Mouse (Mus musculus) adipocyte (in vitro differentiated cells): ENCODE results near the gene Exph5.

Experiments
- DNase-seq: peaks from one replicate; pipeline ENCODE4 v3.0.0-alpha.2; 2016; ENCODE audit warnings: low spot score

Exph5 gene

DNA sequence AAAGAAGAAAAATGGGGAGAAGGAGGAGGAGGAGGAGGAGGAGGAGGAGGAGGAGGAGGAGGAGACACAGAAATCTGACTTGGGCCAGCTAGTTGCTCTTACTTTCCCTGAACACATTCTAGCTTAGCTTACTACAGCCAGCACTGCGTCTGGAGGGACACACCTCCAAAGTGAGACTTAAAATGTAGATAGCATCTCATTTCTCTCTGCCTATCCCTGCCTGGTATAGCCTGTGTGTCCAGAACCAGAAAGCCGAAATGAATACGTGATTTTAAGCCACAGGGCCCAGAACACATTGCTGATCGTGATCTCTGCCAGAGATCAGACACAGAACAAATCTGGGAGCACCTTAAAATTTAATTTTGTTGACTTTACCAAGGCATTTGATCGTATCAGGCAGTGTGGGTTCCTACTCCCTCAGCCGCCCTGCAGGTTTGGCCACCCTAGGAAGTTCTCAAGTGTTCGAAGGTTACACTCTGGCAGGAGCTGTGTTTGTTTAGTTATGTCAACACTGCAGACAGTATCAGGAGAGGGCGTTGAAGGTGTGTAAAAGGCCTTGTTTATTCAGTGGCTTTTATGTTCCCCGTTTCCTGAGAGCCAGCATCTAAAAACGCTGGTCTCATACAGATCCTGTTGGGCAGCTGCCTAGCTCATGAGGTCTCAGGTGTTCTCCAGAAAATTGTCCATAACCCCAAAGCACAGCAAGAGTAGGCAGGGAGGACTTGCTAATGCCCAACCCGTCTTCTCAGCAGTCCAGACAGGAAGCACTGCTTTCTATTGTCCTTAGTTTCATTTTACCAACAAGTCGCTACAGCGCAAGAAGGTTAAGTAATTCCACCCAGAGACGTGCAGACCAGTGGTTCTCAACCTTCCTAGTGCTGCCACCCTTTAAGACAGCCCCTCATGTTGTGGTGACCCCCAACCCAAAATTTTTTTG lies 55.0 kb downstream of the Exph5 start:
- no peak for DNase-seq

DNA sequence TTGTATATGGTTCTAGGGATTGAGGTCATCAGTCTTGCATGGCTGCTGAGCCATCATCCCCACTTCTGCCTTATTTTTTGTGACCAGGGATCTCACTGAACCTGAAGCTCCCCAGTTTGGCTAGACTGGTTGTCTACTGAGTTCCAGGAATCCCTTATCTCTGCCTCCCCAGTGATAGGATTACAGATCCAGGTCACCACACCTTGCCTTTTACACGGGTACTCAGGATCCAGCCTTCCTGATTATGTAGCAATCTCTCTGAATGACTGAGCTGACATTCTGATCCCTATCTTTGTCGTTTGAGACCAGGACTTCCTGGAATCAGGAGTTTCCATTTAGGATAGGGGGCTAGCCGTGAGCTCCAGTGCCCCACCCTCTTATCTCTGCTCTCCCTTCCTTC lies 69.9 kb downstream of the Exph5 start:
- no peak for DNase-seq

DNA sequence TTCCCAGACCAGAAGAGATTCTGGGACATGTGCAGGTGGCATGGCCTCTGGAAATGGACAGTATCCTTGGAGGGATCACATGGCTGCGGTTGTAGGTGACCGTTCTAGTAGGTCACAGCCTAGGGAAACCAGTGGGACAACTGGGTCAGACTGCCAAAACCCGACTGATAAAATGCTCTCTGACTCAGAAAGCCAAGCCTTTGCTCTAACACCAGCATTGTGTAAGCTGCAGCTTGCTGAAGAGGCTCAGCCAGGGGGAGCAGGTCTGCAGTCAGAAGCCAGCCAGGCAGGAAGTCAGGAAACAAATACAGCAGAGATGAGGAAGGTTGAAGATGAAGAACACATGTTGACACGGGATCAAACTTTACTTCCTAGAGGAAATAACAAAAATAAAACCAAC lies 74.4 kb downstream of the Exph5 start:
- DNase-seq, result peak; percentile 69

DNA sequence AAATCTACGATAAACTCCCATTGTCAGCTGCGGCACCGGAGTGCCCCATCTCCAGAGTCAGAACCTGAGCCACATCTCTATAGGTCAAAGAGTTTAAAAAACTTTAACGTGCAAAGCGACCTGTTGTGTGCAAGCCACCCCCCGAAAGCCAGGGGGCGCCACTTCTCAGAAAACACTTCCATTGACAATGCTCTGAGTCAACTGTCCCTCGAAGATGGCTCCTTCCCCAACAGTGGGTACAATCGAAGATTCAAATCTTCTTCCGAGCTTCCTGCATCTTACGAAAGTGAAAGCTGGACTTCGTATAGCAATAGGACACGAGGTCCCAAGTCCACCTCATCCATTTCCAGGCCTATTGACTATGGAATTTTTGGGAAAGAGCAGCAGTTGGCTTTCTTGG lies 75.3 kb downstream of the Exph5 start:
- no peak for DNase-seq

- DNase-seq, result no peak
These were observed 76.1 kb downstream of the Exph5 start for GRCm38 (mm10) chr9:53377597-53377996.

DNA sequence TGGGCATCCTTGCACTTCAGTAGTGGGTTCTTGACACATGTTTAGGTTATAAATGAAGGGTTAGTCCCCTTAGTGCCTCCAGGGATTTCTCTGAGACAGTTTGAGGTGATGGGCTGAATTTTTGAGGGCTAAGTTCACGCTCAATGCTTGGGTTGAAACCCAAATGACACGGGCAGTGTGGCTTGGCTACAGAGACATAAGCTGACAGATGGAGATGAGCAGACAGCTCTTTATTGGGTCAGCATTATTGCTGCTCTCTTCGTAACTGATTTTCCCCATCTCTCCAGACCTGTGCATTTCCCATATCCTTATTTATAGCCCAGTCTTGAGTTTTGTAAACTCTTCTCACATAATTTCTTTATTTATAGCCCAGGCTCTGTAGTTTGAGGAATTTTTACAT lies 76.7 kb downstream of the Exph5 start:
- DNase-seq, result no peak

DNA sequence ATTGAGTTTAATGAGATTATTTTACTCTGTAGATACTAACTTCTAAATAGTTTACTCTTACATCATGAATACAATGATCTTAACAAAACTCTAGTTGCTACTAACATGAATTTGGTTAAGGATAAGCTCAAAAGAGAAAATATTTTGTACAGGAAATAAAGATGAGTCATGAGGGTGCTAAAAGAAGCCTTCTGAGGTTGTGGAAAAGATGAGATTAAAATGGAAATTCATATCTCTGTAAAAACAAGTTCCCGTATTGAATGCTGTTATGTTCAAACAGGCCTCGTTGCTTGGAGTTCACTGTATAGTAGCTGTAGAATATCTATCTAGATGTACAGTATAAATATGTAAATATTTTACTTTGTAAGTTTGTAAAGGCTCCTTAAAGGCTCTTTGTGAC lies 79.1 kb downstream of the Exph5 start:
- DNase-seq, result no peak

GRCm38 (mm10) chr9:53381113-53381615 lies 79.7 kb downstream of the Exph5 start:
- no peak for DNase-seq

- peak; percentile 95 for DNase-seq
These were observed 82.7 kb downstream of the Exph5 start, which contains the start of gene Kdelc2 for GRCm38 (mm10) chr9:53383951-53384866. Kdelc2 (plus strand) TSS chr9:53384025.

GRCm38 (mm10) chr9:53384873-53385272 lies 83.4 kb downstream of the Exph5 start:
- DNase-seq, result no peak

DNA sequence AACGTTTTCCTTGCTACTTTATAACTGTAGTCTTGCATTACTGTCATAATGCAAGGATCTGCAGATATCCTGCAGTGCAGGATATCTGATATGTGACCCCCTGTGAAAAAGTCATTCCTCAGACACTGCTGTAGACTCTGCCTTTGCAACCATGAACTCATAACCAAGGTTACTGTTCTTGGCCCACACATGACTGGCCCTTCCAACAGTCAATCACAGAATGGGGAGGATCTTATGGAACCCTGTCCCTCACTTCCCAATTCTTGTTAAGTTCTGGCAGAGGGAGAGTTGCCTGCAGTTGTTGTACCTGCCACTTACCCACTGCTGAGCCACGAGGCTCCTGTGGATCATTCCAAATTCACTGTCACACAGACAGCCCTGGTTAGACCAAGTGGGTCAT lies 86.0 kb downstream of the Exph5 start:
- DNase-seq, result peak; percentile 19

DNA sequence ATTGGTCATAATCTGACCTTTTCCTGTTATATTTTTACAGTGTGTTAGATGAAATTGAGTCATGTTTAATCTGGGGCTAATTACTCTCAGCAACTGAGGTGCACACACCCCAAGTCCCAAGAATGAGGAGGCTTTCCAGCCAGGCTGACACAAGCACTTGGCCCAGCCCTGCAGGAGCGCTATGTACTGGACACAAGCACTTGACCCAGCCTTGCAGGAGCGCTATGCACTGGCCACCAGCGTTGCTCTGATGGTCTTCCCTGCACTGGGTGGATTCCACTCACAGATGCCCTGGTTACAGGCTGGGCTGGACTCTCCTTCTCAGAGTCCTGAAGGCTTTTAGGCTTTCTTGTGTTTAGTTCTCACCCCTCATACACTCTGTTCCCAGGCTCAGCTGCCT lies 87.6 kb downstream of the Exph5 start:
- DNase-seq, result no peak

- no peak for DNase-seq
These were observed 88.7 kb downstream of the Exph5 start for GRCm38 (mm10) chr9:53390136-53390535.

GRCm38 (mm10) chr9:53397685-53398387 lies 96.4 kb downstream of the Exph5 start:
- DNase-seq, result no peak

DNA sequence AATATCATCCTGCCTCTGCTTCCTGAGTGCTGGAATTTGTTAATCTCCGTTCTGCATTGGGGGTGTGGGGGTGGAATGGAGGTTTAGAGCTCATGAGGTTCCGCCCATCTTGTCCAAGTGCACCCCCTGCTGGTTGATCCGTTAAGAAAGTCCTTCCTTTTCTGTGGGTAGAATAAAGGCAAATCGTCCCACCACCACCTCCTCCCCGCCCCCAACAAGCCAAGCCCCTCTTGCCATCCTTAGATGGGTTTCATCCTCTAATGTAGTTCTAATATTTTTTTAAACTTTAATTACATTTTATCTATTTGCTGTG lies 96.9 kb downstream of the Exph5 start:
- peak; percentile 81 for DNase-seq

- DNase-seq, result no peak
These were observed 98.1 kb downstream of the Exph5 start for GRCm38 (mm10) chr9:53399537-53399936.

GRCm38 (mm10) chr9:53400696-53401095 lies 99.2 kb downstream of the Exph5 start:
- DNase-seq, result no peak

DNA sequence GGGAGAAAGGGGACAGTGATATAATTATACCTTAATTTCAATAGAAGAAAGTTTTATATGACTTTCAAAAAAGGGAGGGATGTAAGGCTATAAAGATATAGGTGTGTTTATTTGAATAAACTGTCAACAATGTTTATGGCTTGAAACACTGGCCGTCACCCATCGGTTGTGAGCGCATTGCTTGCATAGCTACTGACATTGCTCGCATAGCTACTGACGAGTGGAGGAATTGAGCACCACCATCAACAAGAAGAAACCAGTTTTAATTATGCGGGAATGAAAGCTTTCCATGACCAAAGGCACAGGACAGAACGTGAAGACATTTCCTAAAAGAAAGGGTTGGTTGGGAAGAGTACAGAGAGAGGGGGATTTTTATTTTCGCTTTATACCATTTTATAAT lies 99.7 kb downstream of the Exph5 start:
- no peak for DNase-seq

GRCm38 (mm10) chr9:53402291-53402711 lies 100.8 kb downstream of the Exph5 start, which contains the start of gene 4930550C14Rik:
4930550C14Rik (plus strand) TSS chr9:53402325.
- no peak for DNase-seq

DNA sequence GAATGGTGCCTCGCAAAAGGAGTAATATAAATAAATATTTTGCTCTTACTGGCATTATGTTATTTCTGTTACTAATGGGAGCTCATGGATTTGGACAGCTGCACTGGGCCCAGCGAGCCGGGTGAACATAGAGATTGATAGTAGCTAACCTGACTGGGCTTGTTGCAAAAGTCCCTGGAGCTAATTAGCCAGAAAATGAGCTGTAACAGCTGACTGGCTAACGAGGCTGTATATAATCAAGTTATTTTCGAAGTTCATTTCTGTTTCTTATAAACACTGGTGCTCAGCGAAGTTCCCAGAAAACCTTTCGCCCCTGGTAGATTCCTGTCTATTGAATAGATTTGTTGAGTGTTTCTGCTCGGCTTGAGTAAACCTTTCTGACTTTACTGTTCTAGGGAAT lies 101.5 kb downstream of the Exph5 start:
- DNase-seq, result no peak

- DNase-seq, result no peak
These were observed 102.7 kb downstream of the Exph5 start for GRCm38 (mm10) chr9:53404050-53404752.
